Mouse (Mus musculus) cerebellum, postnatal 4 days (tissue): ENCODE measurements around the gene Bach2.

Experiments used
- DNase-seq, 2 experiments: peaks; one replicate each; pipeline ENCODE4 v3.0.0; 2022; ENCODE audit warnings: low spot score in 2 of 2, mixed read lengths in 1 of 2

Gene Bach2

GRCm38 (mm10) chr4:32250333-32251004 lies 11.9 kb downstream of the Bach2 start:
- no peak for DNase-seq

GRCm38 (mm10) chr4:32251005-32251365 lies 12.4 kb downstream of the Bach2 start:
- DNase-seq: no peak

- DNase-seq: no peak
Observed at GRCm38 (mm10) chr4:32251946-32252672, 13.5 kb downstream of the Bach2 start.

- DNase-seq: no peak
Observed at GRCm38 (mm10) chr4:32257686-32258085, 19.1 kb downstream of the Bach2 start.

- no peak for DNase-seq
Observed at GRCm38 (mm10) chr4:32258093-32258492, 19.5 kb downstream of the Bach2 start.

GRCm38 (mm10) chr4:32258596-32258995 lies 20.0 kb downstream of the Bach2 start:
- DNase-seq: no peak

- no peak for DNase-seq
Observed at GRCm38 (mm10) chr4:32260909-32261308, 22.3 kb downstream of the Bach2 start.

GRCm38 (mm10) chr4:32262825-32263684 lies 24.5 kb downstream of the Bach2 start:
- no peak for DNase-seq

- DNase-seq: no peak
Observed at GRCm38 (mm10) chr4:32263685-32264038, 25.1 kb downstream of the Bach2 start.

- no peak for DNase-seq
Observed at GRCm38 (mm10) chr4:32264892-32265291, 26.3 kb downstream of the Bach2 start.

- DNase-seq: no peak
Observed at GRCm38 (mm10) chr4:32266731-32267130, 28.1 kb downstream of the Bach2 start.

GRCm38 (mm10) chr4:32268042-32268441 lies 29.4 kb downstream of the Bach2 start:
- DNase-seq: no peak

GRCm38 (mm10) chr4:32272398-32272797 lies 33.8 kb downstream of the Bach2 start:
- no peak for DNase-seq

GRCm38 (mm10) chr4:32274776-32275294 lies 36.2 kb downstream of the Bach2 start:
- DNase-seq: no peak

- no peak for DNase-seq
Observed at GRCm38 (mm10) chr4:32279842-32280241, 41.2 kb downstream of the Bach2 start.

- no peak for DNase-seq
Observed at GRCm38 (mm10) chr4:32280401-32280800, 41.8 kb downstream of the Bach2 start.

- DNase-seq: no peak
Observed at GRCm38 (mm10) chr4:32281306-32281705, 42.7 kb downstream of the Bach2 start.

GRCm38 (mm10) chr4:32286405-32286804 lies 47.8 kb downstream of the Bach2 start:
- no peak for DNase-seq

- DNase-seq: no peak
Observed at GRCm38 (mm10) chr4:32288036-32288860, 49.6 kb downstream of the Bach2 start.

GRCm38 (mm10) chr4:32289845-32290244 lies 51.2 kb downstream of the Bach2 start:
- no peak for DNase-seq

GRCm38 (mm10) chr4:32291406-32291805 lies 52.8 kb downstream of the Bach2 start:
- no peak for DNase-seq
